Mouse (Mus musculus): ENCODE results near the gene Ddx25. TPM values are rescaled to one million over a fixed set of nuclear protein-coding genes. Genes with fewer than 3 reads are reported as not detected.

Ddx25 gene
- polyA plus RNA-seq, 2 experiments = 2.3 to 3.0 TPM

- ATAC-seq (ENCODE audit: low FRiP score, low read depth) = no peak
- Histone ChIP-seq H3K4me3 (replicated peaks; ENCODE audit: low read length) (no peak overlapping the region), H3K9ac (ENCODE audit: low read depth, low read length, severe bottlenecking) (no peak overlapping the region), H3K27ac (replicated peaks; ENCODE audit: low read depth, low read length) (no peak overlapping the region), H3K27me3 (ENCODE audit: control insufficient read depth, insufficient read depth, low read length) (no peaks in the 10 kb centered on the region), H3K4me1 (ENCODE audit: control insufficient read depth, insufficient read depth, low read length) (0 out of 2 replicates have a peak, but pooled peaks cover 5% of the 10 kb centered on the region), H3K4me2 (replicated peaks; ENCODE audit: low read depth, low read length, severe bottlenecking) (no peak overlapping the region), H3K9me3 (ENCODE audit: control insufficient read depth, low read length) (no peaks in the 10 kb centered on the region), H3K36me3 (ENCODE audit: control insufficient read depth, insufficient read depth, low read length) (peaks cover 71% of the 10 kb centered on the region)
- TF ChIP-seq POLR2A (IDR thresholded peaks at IDR 0.05; ENCODE audit: borderline replicate concordance, extremely low read depth, insufficient read depth, insufficient read length) = no peak
- DNase-seq (ENCODE audit: low spot score) = no peak
- 32% methylated on average over 4 of the region's 4 CpGs for WGBS
Observed at GRCm38 (mm10) chr9:35494937-35495336, 63.4 kb downstream of the Ddx25 start.

- ATAC-seq (ENCODE audit: low FRiP score, low read depth) (no peak), DNase-seq (ENCODE audit: low spot score) (no peak)
- Histone ChIP-seq H3K4me1 (ENCODE audit: control insufficient read depth, insufficient read depth, low read length) (peaks cover 7% of the 10 kb centered on the region; the same call in 1 of the 2 replicates), H3K27me3 (ENCODE audit: control insufficient read depth, insufficient read depth, low read length) (no peaks in the 10 kb centered on the region), H3K4me2 (replicated peaks; ENCODE audit: low read depth, low read length, severe bottlenecking) (no peak overlapping the region), H3K4me3 (replicated peaks; ENCODE audit: low read length) (no peak overlapping the region), H3K9me3 (ENCODE audit: control insufficient read depth, low read length) (no peaks in the 10 kb centered on the region), H3K27ac (replicated peaks; ENCODE audit: low read depth, low read length) (no peak overlapping the region), H3K9ac (ENCODE audit: low read depth, low read length, severe bottlenecking) (no peak overlapping the region), H3K36me3 (ENCODE audit: control insufficient read depth, insufficient read depth, low read length) (peaks cover 75% of the 10 kb centered on the region)
- TF ChIP-seq POLR2A (IDR thresholded peaks at IDR 0.05; ENCODE audit: borderline replicate concordance, extremely low read depth, insufficient read depth, insufficient read length) = no peak
- WGBS = 39% methylated on average over 4 of the region's 4 CpGs
Observed at GRCm38 (mm10) chr9:35493733-35494092, 64.6 kb downstream of the Ddx25 start.

GRCm38 (mm10) chr9:35493033-35493732, 65.1 kb downstream of the Ddx25 start:
- 51% methylated on average over 7 of the region's 7 CpGs for WGBS
- TF ChIP-seq POLR2A (IDR thresholded peaks at IDR 0.05; ENCODE audit: borderline replicate concordance, extremely low read depth, insufficient read depth, insufficient read length) = no peak
- Histone ChIP-seq H3K36me3 (ENCODE audit: control insufficient read depth, insufficient read depth, low read length) (peaks cover 75% of the 10 kb centered on the region), H3K9me3 (ENCODE audit: control insufficient read depth, low read length) (no peaks in the 10 kb centered on the region), H3K4me1 (ENCODE audit: control insufficient read depth, insufficient read depth, low read length) (peaks cover 7% of the 10 kb centered on the region; the same call in 1 of the 2 replicates), H3K4me2 (replicated peaks; ENCODE audit: low read depth, low read length, severe bottlenecking) (no peak overlapping the region), H3K27ac (replicated peaks; ENCODE audit: low read depth, low read length) (no peak overlapping the region), H3K9ac (ENCODE audit: low read depth, low read length, severe bottlenecking) (no peak overlapping the region), H3K27me3 (ENCODE audit: control insufficient read depth, insufficient read depth, low read length) (no peaks in the 10 kb centered on the region), H3K4me3 (replicated peaks; ENCODE audit: low read length) (no peak overlapping the region)
- ATAC-seq (ENCODE audit: low FRiP score, low read depth) (no peak), DNase-seq (ENCODE audit: low spot score) (peak; percentile 32)

GRCm38 (mm10) chr9:35491109-35491866, 67.0 kb downstream of the Ddx25 start:
- no peaks in the 10 kb centered on the region for H3K27me3 ChIP-seq (ENCODE audit: control insufficient read depth, insufficient read depth, low read length)
- H3K4me3 ChIP-seq (replicated peaks; ENCODE audit: low read length) = no peak overlapping the region
- peaks cover 78% of the 10 kb centered on the region for H3K36me3 ChIP-seq (ENCODE audit: control insufficient read depth, insufficient read depth, low read length)
- H3K4me2 ChIP-seq (replicated peaks; ENCODE audit: low read depth, low read length, severe bottlenecking) = no peak overlapping the region
- peak overlapping the region; percentile 14; the same call in 1 of the 2 replicates for H3K27ac ChIP-seq (replicated peaks; ENCODE audit: low read depth, low read length)
- WGBS = 70% methylated on average over 11 of the region's 11 CpGs
- H3K9ac ChIP-seq (ENCODE audit: low read depth, low read length, severe bottlenecking) = no peak overlapping the region
- no peak for TF ChIP-seq POLR2A (IDR thresholded peaks at IDR 0.05; ENCODE audit: borderline replicate concordance, extremely low read depth, insufficient read depth, insufficient read length)
- H3K9me3 ChIP-seq (ENCODE audit: control insufficient read depth, low read length) = no peaks in the 10 kb centered on the region
- H3K4me1 ChIP-seq (ENCODE audit: control insufficient read depth, insufficient read depth, low read length) = peaks cover 7% of the 10 kb centered on the region; the same call in 1 of the 2 replicates
- ATAC-seq (ENCODE audit: low FRiP score, low read depth) = peak; percentile 21; the same call in 1 of the 2 replicates
- peak; percentile 33 for DNase-seq (ENCODE audit: low spot score)

GRCm38 (mm10) chr9:35488496-35488895, 69.8 kb downstream of the Ddx25 start:
- 88% methylated on average over 4 of the region's 4 CpGs for WGBS
- H3K27ac ChIP-seq (replicated peaks; ENCODE audit: low read depth, low read length) = no peak overlapping the region
- ATAC-seq (ENCODE audit: low FRiP score, low read depth) (no peak), DNase-seq (ENCODE audit: low spot score) (no peak)
- TF ChIP-seq POLR2A (IDR thresholded peaks at IDR 0.05; ENCODE audit: borderline replicate concordance, extremely low read depth, insufficient read depth, insufficient read length) = no peak
- H3K9me3 ChIP-seq (ENCODE audit: control insufficient read depth, low read length) = no peaks in the 10 kb centered on the region
- no peak overlapping the region for H3K9ac ChIP-seq (ENCODE audit: low read depth, low read length, severe bottlenecking)
- no peaks in the 10 kb centered on the region for H3K27me3 ChIP-seq (ENCODE audit: control insufficient read depth, insufficient read depth, low read length)
- no peak overlapping the region for H3K4me3 ChIP-seq (replicated peaks; ENCODE audit: low read length)
- H3K4me2 ChIP-seq (replicated peaks; ENCODE audit: low read depth, low read length, severe bottlenecking) = no peak overlapping the region
- H3K36me3 ChIP-seq (ENCODE audit: control insufficient read depth, insufficient read depth, low read length) = peaks cover 77% of the 10 kb centered on the region
- peaks cover 7% of the 10 kb centered on the region; the same call in 1 of the 2 replicates for H3K4me1 ChIP-seq (ENCODE audit: control insufficient read depth, insufficient read depth, low read length)

Other genes starting within 250 kb of the Ddx25 start
- 83.7 and 98.3 TPM in 2 replicates for gene Cdon, start 137.4 kb downstream of the Ddx25 start, polyA plus RNA-seq (2012; rRNA removed)
- 39.6 and 40.9 TPM in 2 replicates for gene Cdon, start 137.4 kb downstream of the Ddx25 start, polyA plus RNA-seq (2014; fragmentation: Nextera tagmentation; extraction: Ambion mirVana)
- gene Gm1113, start 40.3 kb downstream of the Ddx25 start, polyA plus RNA-seq (2012; rRNA removed) = not detected in 2 replicates
- not detected in 2 replicates for gene Gm1113, start 40.3 kb downstream of the Ddx25 start, polyA plus RNA-seq (2014; fragmentation: Nextera tagmentation; extraction: Ambion mirVana)
- 13.1 and 20.8 TPM in 2 replicates for gene Pus3, start 67 bp upstream of the Ddx25 start, polyA plus RNA-seq (2012; rRNA removed)
- 18.2 and 21.7 TPM in 2 replicates for gene Pus3, start 67 bp upstream of the Ddx25 start, polyA plus RNA-seq (2014; fragmentation: Nextera tagmentation; extraction: Ambion mirVana)
- gene Pate2, start 11.8 kb upstream of the Ddx25 start, polyA plus RNA-seq (2012; rRNA removed) = 0.53 and 0.97 TPM in 2 replicates
- gene Pate2, start 11.8 kb upstream of the Ddx25 start, polyA plus RNA-seq (2014; fragmentation: Nextera tagmentation; extraction: Ambion mirVana) = 0.37 and 0.55 TPM in 2 replicates
- gene Hyls1, start 11.9 kb upstream of the Ddx25 start, polyA plus RNA-seq (2012; rRNA removed) = 8.1 and 10.8 TPM in 2 replicates
- gene Hyls1, start 11.9 kb upstream of the Ddx25 start, polyA plus RNA-seq (2014; fragmentation: Nextera tagmentation; extraction: Ambion mirVana) = 15.4 and 15.8 TPM in 2 replicates
- not detected in 2 replicates for gene Pate4, start 53.4 kb upstream of the Ddx25 start, polyA plus RNA-seq (2012; rRNA removed)
- not detected in 2 replicates for gene Pate4, start 53.4 kb upstream of the Ddx25 start, polyA plus RNA-seq (2014; fragmentation: Nextera tagmentation; extraction: Ambion mirVana)
- gene Pate3, start 89.7 kb upstream of the Ddx25 start, polyA plus RNA-seq (2012; rRNA removed) = not detected in 2 replicates
- not detected in 2 replicates for gene Pate3, start 89.7 kb upstream of the Ddx25 start, polyA plus RNA-seq (2014; fragmentation: Nextera tagmentation; extraction: Ambion mirVana)
- gene Pate1, start 128.9 kb upstream of the Ddx25 start, polyA plus RNA-seq (2012; rRNA removed) = not detected in 2 replicates
- gene Pate1, start 128.9 kb upstream of the Ddx25 start, polyA plus RNA-seq (2014; fragmentation: Nextera tagmentation; extraction: Ambion mirVana) = not detected in 2 replicates
- gene Gm17677, start 182.5 kb upstream of the Ddx25 start, polyA plus RNA-seq (2012; rRNA removed) = not detected in 2 replicates
- not detected in 2 replicates for gene Gm17677, start 182.5 kb upstream of the Ddx25 start, polyA plus RNA-seq (2014; fragmentation: Nextera tagmentation; extraction: Ambion mirVana)
- not detected in 2 replicates for gene Gm17727, start 219.6 kb upstream of the Ddx25 start, polyA plus RNA-seq (2012; rRNA removed)
- not detected in 2 replicates for gene Gm17727, start 219.6 kb upstream of the Ddx25 start, polyA plus RNA-seq (2014; fragmentation: Nextera tagmentation; extraction: Ambion mirVana)
- gene Gm27235, start 231.6 kb upstream of the Ddx25 start, polyA plus RNA-seq (2012; rRNA removed) = not detected in 2 replicates
- not detected in 2 replicates for gene Gm27235, start 231.6 kb upstream of the Ddx25 start, polyA plus RNA-seq (2014; fragmentation: Nextera tagmentation; extraction: Ambion mirVana)
- gene D730048I06Rik, start 231.6 kb upstream of the Ddx25 start, polyA plus RNA-seq (2012; rRNA removed) = not detected in 2 replicates
- gene D730048I06Rik, start 231.6 kb upstream of the Ddx25 start, polyA plus RNA-seq (2014; fragmentation: Nextera tagmentation; extraction: Ambion mirVana) = not detected in 2 replicates